Mouse (Mus musculus) neural tube, embryonic 11.5 days (tissue): ENCODE data around the gene Cblb. TPM values are rescaled to one million over a fixed set of nuclear protein-coding genes. Genes with fewer than 3 reads are reported as not detected.

Source experiments
- ATAC-seq: fragments of 200-750 bp; cut with Nextera tagmentation; 2 replicates; pipeline ENCODE4 v1.8.0; 2017; ENCODE audit warnings: moderate number of reproducible peaks, mild to moderate bottlenecking, moderate TSS enrichment, moderate library complexity; ENCODE audit not compliant: insufficient read depth, low FRiP score, low TSS enrichment
- DNase-seq: peaks from one replicate; pipeline ENCODE4 v3.0.0-alpha.2; 2015; ENCODE audit warnings: low spot score
- H3K27ac ChIP-seq: fragments of 300-500 bp; sonication (generic); 2 replicates; pipeline ENCODE4 v1.5.1; 2014; ENCODE audit warnings: low read depth, mild to moderate bottlenecking, low read length
- H3K27me3 ChIP-seq: fragments of 300-500 bp; sonication (generic); 2 replicates; pipeline ENCODE4 v1.6.1; 2014; ENCODE audit warnings: mild to moderate bottlenecking, low read length, mixed read lengths; ENCODE audit not compliant: control insufficient read depth, insufficient read depth
- H3K36me3 ChIP-seq: fragments of 300-500 bp; sonication (generic); 2 replicates; pipeline ENCODE4 v1.6.1; 2014; ENCODE audit warnings: mild to moderate bottlenecking, low read length, moderate library complexity, mixed read lengths; ENCODE audit not compliant: control insufficient read depth, insufficient read depth
- H3K4me1 ChIP-seq: fragments of 300-500 bp; sonication (generic); 2 replicates; pipeline ENCODE4 v1.6.1; 2014; ENCODE audit warnings: low read length, mixed read lengths; ENCODE audit not compliant: control insufficient read depth, insufficient read depth
- H3K4me2 ChIP-seq: fragments of 300-500 bp; sonication (generic); 2 replicates; pipeline ENCODE4 v1.6.1; 2014; ENCODE audit warnings: low read depth, mild to moderate bottlenecking, moderate library complexity
- H3K4me3 ChIP-seq: fragments of 300-500 bp; sonication (generic); 2 replicates; pipeline ENCODE4 v1.5.1; 2014; ENCODE audit warnings: low read depth, low read length
- H3K9ac ChIP-seq: fragments of 300-500 bp; sonication (generic); 2 replicates; pipeline ENCODE4 v1.6.1; 2014; ENCODE audit warnings: mild to moderate bottlenecking, low read length
- H3K9me3 ChIP-seq: fragments of 300-500 bp; sonication (generic); 2 replicates; pipeline ENCODE4 v1.6.1; 2016; ENCODE audit warnings: low read length; ENCODE audit not compliant: control insufficient read depth
- WGBS: fragments of 180-500 bp; shearing (Covaris S2); extraction: QIAGEN DNeasy Blood & Tissue Kit; methylation state at CpG from one replicate; pipeline ENCODE4 v1.1.7; 2014; 5-methylcytosine and 5-hydroxymethylcytosine counted together
- polyA plus RNA-seq: library from polyadenylated mRNA; unstranded; fragments of >200 nt; fragmentation: Nextera tagmentation; extraction: Ambion mirVana; gene quantifications from 2 replicates; pipeline ENCODE4 v1.2.1, GENCODE M21; 2014

Cblb gene
- polyA plus RNA-seq, result 41.7 and 43.2 TPM in 2 replicates

- peaks cover 2% of the 10 kb centered on the region; the same call in 1 of the 2 replicates for H3K4me1 ChIP-seq
- H3K4me2 ChIP-seq, result peak within 1 kb of the TSS; percentile 50
- no peaks in the 10 kb centered on the region for H3K36me3 ChIP-seq
- H3K27ac ChIP-seq, result peak within 1 kb of the TSS; percentile 96
- under 1% methylated on average over 37 of the region's 38 CpGs for WGBS
- ATAC-seq (peak; percentile 99), DNase-seq (peak; percentile 99)
- H3K9me3 ChIP-seq, result no peaks in the 10 kb centered on the region
- H3K27me3 ChIP-seq, result no peaks in the 10 kb centered on the region
- peak within 1 kb of the TSS; percentile 97 for H3K9ac ChIP-seq
- peak within 1 kb of the TSS; percentile 87 for H3K4me3 ChIP-seq
These were observed at the start of gene Cblb for GRCm38 (mm10) chr16:52031091-52031689. Cblb (plus strand) TSS chr16:52031225.

GRCm38 (mm10) chr16:51985436-51985835 is 45.6 kb upstream of the Cblb start:
- H3K4me1 ChIP-seq, result no peaks in the 10 kb centered on the region
- H3K9ac ChIP-seq, result no peak overlapping the region
- no peak overlapping the region for H3K4me2 ChIP-seq
- no peaks in the 10 kb centered on the region for H3K27me3 ChIP-seq
- H3K4me3 ChIP-seq, result no peak overlapping the region
- WGBS, result 60% methylated on average over 8 of the region's 8 CpGs
- no peaks in the 10 kb centered on the region for H3K9me3 ChIP-seq
- no peak overlapping the region for H3K27ac ChIP-seq
- DNase-seq, result no peak
- H3K36me3 ChIP-seq, result no peaks in the 10 kb centered on the region
- no peak for ATAC-seq

GRCm38 (mm10) chr16:51986207-51986606 is 44.8 kb upstream of the Cblb start:
- H3K4me1 ChIP-seq, result no peaks in the 10 kb centered on the region

GRCm38 (mm10) chr16:51987085-51987620 is 43.9 kb upstream of the Cblb start:
- no peak overlapping the region for H3K9ac ChIP-seq
- 48% methylated on average over 4 of the region's 4 CpGs for WGBS
- no peaks in the 10 kb centered on the region for H3K27me3 ChIP-seq
- H3K4me2 ChIP-seq, result no peak overlapping the region
- H3K4me3 ChIP-seq, result no peak overlapping the region
- H3K9me3 ChIP-seq, result no peaks in the 10 kb centered on the region
- ATAC-seq (no peak), DNase-seq (no peak)
- H3K4me1 ChIP-seq, result no peaks in the 10 kb centered on the region
- H3K36me3 ChIP-seq, result no peaks in the 10 kb centered on the region
- no peak overlapping the region for H3K27ac ChIP-seq

More at GRCm38 (mm10) chr16:51986207-51986606, 44.8 kb upstream of the Cblb start:
- Histone ChIP-seq H3K9me3 (no peaks in the 10 kb centered on the region), H3K4me2 (no peak overlapping the region), H3K27me3 (no peaks in the 10 kb centered on the region), H3K4me3 (no peak overlapping the region), H3K36me3 (no peaks in the 10 kb centered on the region), H3K9ac (no peak overlapping the region), H3K27ac (no peak overlapping the region)
- ATAC-seq (no peak), DNase-seq (no peak)
- 66% methylated on average over 3 of the region's 3 CpGs for WGBS

- Histone ChIP-seq H3K4me2 (no peak overlapping the region), H3K27me3 (no peaks in the 10 kb centered on the region), H3K4me1 (no peaks in the 10 kb centered on the region), H3K27ac (no peak overlapping the region), H3K9ac (no peak overlapping the region), H3K9me3 (no peaks in the 10 kb centered on the region), H3K36me3 (no peaks in the 10 kb centered on the region), H3K4me3 (no peak overlapping the region)
- DNase-seq (peak; percentile 15), ATAC-seq (no peak)
These were observed 43.0 kb upstream of the Cblb start for GRCm38 (mm10) chr16:51988027-51988426.

GRCm38 (mm10) chr16:51989259-51989658 is 41.8 kb upstream of the Cblb start:
- Histone ChIP-seq H3K4me1 (no peaks in the 10 kb centered on the region), H3K4me2 (no peak overlapping the region), H3K9me3 (no peaks in the 10 kb centered on the region), H3K9ac (no peak overlapping the region), H3K4me3 (no peak overlapping the region), H3K27me3 (no peaks in the 10 kb centered on the region), H3K36me3 (no peaks in the 10 kb centered on the region), H3K27ac (no peak overlapping the region)
- DNase-seq, result no peak
- ATAC-seq, result no peak
- WGBS, result 57% methylated on average over 3 of the region's 3 CpGs

GRCm38 (mm10) chr16:52000043-52000442 is 31.0 kb upstream of the Cblb start:
- Histone ChIP-seq H3K4me1 (no peaks in the 10 kb centered on the region), H3K4me3 (no peak overlapping the region), H3K27ac (no peak overlapping the region), H3K9me3 (no peaks in the 10 kb centered on the region), H3K9ac (no peak overlapping the region), H3K27me3 (no peaks in the 10 kb centered on the region), H3K36me3 (no peaks in the 10 kb centered on the region), H3K4me2 (no peak overlapping the region)
- 92% methylated on average over 3 of the region's 3 CpGs for WGBS
- DNase-seq (no peak), ATAC-seq (no peak)

- Histone ChIP-seq H3K27me3 (no peaks in the 10 kb centered on the region), H3K27ac (no peak overlapping the region), H3K9ac (no peak overlapping the region), H3K4me2 (no peak overlapping the region), H3K9me3 (no peaks in the 10 kb centered on the region), H3K4me3 (no peak overlapping the region), H3K36me3 (no peaks in the 10 kb centered on the region), H3K4me1 (no peaks in the 10 kb centered on the region)
- DNase-seq (no peak), ATAC-seq (no peak)
These were observed 30.2 kb upstream of the Cblb start for GRCm38 (mm10) chr16:52000801-52001200.

- WGBS, result 69% methylated on average over 3 of the region's 3 CpGs
- DNase-seq (no peak), ATAC-seq (no peak)
- H3K9ac ChIP-seq, result no peak overlapping the region
- H3K9me3 ChIP-seq, result no peaks in the 10 kb centered on the region
- no peaks in the 10 kb centered on the region for H3K4me1 ChIP-seq
- H3K27me3 ChIP-seq, result no peaks in the 10 kb centered on the region
- H3K36me3 ChIP-seq, result no peaks in the 10 kb centered on the region
- no peak overlapping the region for H3K4me3 ChIP-seq
- no peak overlapping the region for H3K27ac ChIP-seq
- H3K4me2 ChIP-seq, result no peak overlapping the region
These were observed 24.0 kb upstream of the Cblb start for GRCm38 (mm10) chr16:52007006-52007405.
